Mouse (Mus musculus) ES-E14 (cell line): ENCODE measurements at regions not wholly inside any gene's neighbourhood (a gene's known extent, or its start where the extent isn't known, plus 50 kb on each side); places are given as distances from the start of the nearest gene placed in this dataset.

Source experiments
- CHD2 ChIP-seq: IDR thresholded peaks from 2 replicates; pipeline ENCODE4 v1.6.1; 2014; ENCODE audit warnings: mild to moderate bottlenecking, low read depth, low read length, inconsistent platforms
- HCFC1 ChIP-seq: IDR thresholded peaks from 2 replicates; pipeline ENCODE4 v1.6.1; 2012; ENCODE audit warnings: low read length, inconsistent platforms, borderline replicate concordance; ENCODE audit not compliant: insufficient read depth
- MAFK ChIP-seq: IDR thresholded peaks from 2 replicates; pipeline ENCODE4 v1.6.1; 2014; ENCODE audit warnings: mild to moderate bottlenecking, low read depth, low read length, inconsistent platforms; ENCODE audit not compliant: insufficient read depth
- ZC3H11A ChIP-seq: IDR thresholded peaks from 2 replicates; pipeline ENCODE4 v1.6.1; 2012; ENCODE audit warnings: low read depth, mild to moderate bottlenecking, inconsistent platforms, low read length, borderline replicate concordance
- ZNF384 ChIP-seq: IDR thresholded peaks from 2 replicates; pipeline ENCODE4 v1.6.1; 2012; ENCODE audit warnings: low read depth, low read length, inconsistent platforms

DNA sequence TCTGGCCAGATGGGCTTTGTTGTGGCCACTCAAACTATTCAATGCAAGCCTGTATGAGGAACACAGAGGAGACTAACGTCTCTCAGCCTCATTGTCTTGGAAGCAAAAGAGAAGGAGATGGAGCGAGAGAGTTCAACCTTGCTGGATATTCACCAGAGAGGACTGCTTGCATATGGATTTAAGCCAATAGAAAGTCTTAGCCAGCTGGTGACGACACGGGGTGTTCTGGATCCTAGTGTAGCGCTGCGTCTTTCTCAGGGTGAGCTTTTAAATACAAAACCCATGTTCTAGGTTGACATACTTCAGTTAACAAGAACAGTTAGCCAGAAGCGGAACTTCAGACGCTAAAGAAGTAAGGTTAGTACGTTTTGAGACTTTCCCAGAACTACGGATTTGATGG lies 174.9 kb downstream of the Plpp3 start:
- no peak for TF ChIP-seq HCFC1
- no peak for TF ChIP-seq MAFK
- no peak for TF ChIP-seq CHD2
- no peak for TF ChIP-seq ZNF384
- TF ChIP-seq ZC3H11A = no peak
